Mouse (Mus musculus) stomach, postnatal 0 days (tissue): ENCODE data around the gene Naa50.

ENCODE experiments used
- CTCF ChIP-seq: IDR thresholded peaks from 2 replicates; pipeline ENCODE4 v1.5.1; 2016; ENCODE audit warnings: antibody characterized with exemption, low read depth, mild to moderate bottlenecking, moderate library complexity
- EP300 ChIP-seq: optimal IDR thresholded peaks from 2 replicates; pipeline ENCODE3; 2016; ENCODE audit warnings: antibody characterized with exemption

GRCm38 (mm10) chr16:44133187-44133586 lies 6.4 kb upstream of the Naa50 start:
- no peak for TF ChIP-seq CTCF
- TF ChIP-seq EP300: no peak
